ENCODE assay signal across 21 mouse cellular contexts in the genomic region with DNA sequence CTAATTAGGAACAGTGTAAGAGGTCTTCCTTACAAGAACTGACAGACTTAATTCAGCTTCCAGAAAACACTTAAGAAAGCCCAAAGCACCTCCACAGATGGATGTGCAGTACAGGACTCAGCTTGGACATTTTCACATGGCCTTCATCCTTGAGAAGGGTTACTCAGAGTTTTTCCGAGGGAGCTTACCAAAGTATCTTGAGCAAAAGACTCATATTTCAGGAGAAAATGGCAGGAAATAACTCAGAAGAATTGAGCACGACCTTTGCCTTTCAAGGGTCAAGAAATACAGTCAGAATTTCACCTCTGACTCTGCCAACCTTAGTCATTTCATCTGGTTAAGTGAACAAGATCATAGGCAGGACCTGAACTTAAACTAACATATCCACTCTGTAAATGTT.
DNase-seq lines count a peak whose midpoint lies in the region; ATAC-seq lines count a peak whose summit lies in the region.
"Had no signal": no experiment of that assay in that cellular context is flagged by ENCODE, and none has a peak within 500 bp of the region (broad histone marks: within the 10 kb centered on the region; RNA-seq: fewer than 3 reads in every experiment).

No protein-coding gene starts in this region.

- ATAC-seq in neural tube, embryonic 15.5 days (ENCODE audit: low FRiP score): no peak
- ATAC-seq: forebrain, embryonic 14.5 days had no signal

- no peak overlapping the region for H3K4me3 ChIP-seq in neural tube, embryonic 15.5 days (replicated peaks)
- H3K4me3 ChIP-seq: embryonic facial prominence, embryonic 15.5 days; erythroblast, embryonic 14.5 days; forebrain, embryonic 10.5 days; heart, embryonic 10.5 days; hindbrain, embryonic 13.5 days had no signal

- H3K4me2 ChIP-seq in neural tube, embryonic 15.5 days: no peak overlapping the region
- H3K4me2 ChIP-seq: embryonic facial prominence, embryonic 15.5 days; hindbrain, embryonic 13.5 days had no signal

- H3K9me3 ChIP-seq in neural tube, embryonic 15.5 days (replicated peaks): no peaks in the 10 kb centered on the region
- H3K9me3 ChIP-seq: embryonic facial prominence, embryonic 15.5 days; forebrain, embryonic 10.5 days; heart, embryonic 10.5 days; hindbrain, embryonic 13.5 days had no signal

- no peaks in the 10 kb centered on the region for H3K27me3 ChIP-seq in neural tube, embryonic 15.5 days (replicated peaks)
- H3K27me3 ChIP-seq: embryonic facial prominence, embryonic 15.5 days; hindbrain, embryonic 13.5 days had no signal

- no peak overlapping the region for H3K9ac ChIP-seq in neural tube, embryonic 15.5 days (replicated peaks)
- H3K9ac ChIP-seq: embryonic facial prominence, embryonic 15.5 days; hindbrain, embryonic 13.5 days had no signal

- no peaks in the 10 kb centered on the region for H3K4me1 ChIP-seq in neural tube, embryonic 15.5 days
- H3K4me1 ChIP-seq: embryonic facial prominence, embryonic 15.5 days; heart, embryonic 10.5 days; hindbrain, embryonic 13.5 days had no signal

- 63% methylated on average over 2 of the region's 2 CpGs for WGBS in neural tube, embryonic 15.5 days

- no peak overlapping the region for H3K27ac ChIP-seq in neural tube, embryonic 15.5 days (replicated peaks)
- H3K27ac ChIP-seq: embryonic facial prominence, embryonic 15.5 days; forebrain, embryonic 10.5 days; heart, embryonic 10.5 days; hindbrain, embryonic 13.5 days had no signal

- peak; percentile 27 for DNase-seq in neural tube, embryonic 10.5 days (ENCODE audit: extremely low spot score, low spot score)
- peak; percentile 17 for DNase-seq in embryo, embryonic 9.5 days (ENCODE audit: extremely low spot score)
- peak; percentile 31 for DNase-seq in forelimb bud, embryonic 11.5 days (ENCODE audit: low read depth, low spot score)
- no peak for DNase-seq in kidney, postnatal 4 days
- no peak for DNase-seq in layer of hippocampus, postnatal 10 days (ENCODE audit: low spot score in 2 of 2)
- no peak for DNase-seq in spleen, postnatal 14 days (ENCODE audit: low spot score in 2 of 2)
- DNase-seq: adrenal gland, postnatal 10 days; cerebellum, adult 11-12 months; cerebellum, adult 9-10 months; cerebellum, postnatal 25 days; gastrocnemius, postnatal 10 days; heart, adult 18-20 months; heart, postnatal 10 days; heart, postnatal 4 days had no signal

- H3K36me3 ChIP-seq in neural tube, embryonic 15.5 days: no peaks in the 10 kb centered on the region
- H3K36me3 ChIP-seq: embryonic facial prominence, embryonic 15.5 days; forebrain, embryonic 10.5 days; heart, embryonic 10.5 days; hindbrain, embryonic 13.5 days had no signal

Comparison
In these comparisons a context has a peak if more than half of its experiments do, and no peak if none do; other contexts are left out.
1. DNase-seq: peak in neural tube, embryonic 10.5 days (single experiment), embryo, embryonic 9.5 days (single experiment) and forelimb bud, embryonic 11.5 days (single experiment); none in kidney, postnatal 4 days (0 of 2), layer of hippocampus, postnatal 10 days (0 of 2) and spleen, postnatal 14 days (0 of 2).